Mouse (Mus musculus) layer of hippocampus, adult 11-12 months (tissue): ENCODE results near the gene Olfr1054.
"Not testable (repeated sequence)": the region's sequence is repeated elsewhere in the genome, so short reads cannot be mapped to it uniquely, and the experiment has no call there.

Source experiments
- DNase-seq: peaks from one replicate; pipeline ENCODE4 v3.0.0; 2022; ENCODE audit warnings: low spot score

The Olfr1054 gene

DNA sequence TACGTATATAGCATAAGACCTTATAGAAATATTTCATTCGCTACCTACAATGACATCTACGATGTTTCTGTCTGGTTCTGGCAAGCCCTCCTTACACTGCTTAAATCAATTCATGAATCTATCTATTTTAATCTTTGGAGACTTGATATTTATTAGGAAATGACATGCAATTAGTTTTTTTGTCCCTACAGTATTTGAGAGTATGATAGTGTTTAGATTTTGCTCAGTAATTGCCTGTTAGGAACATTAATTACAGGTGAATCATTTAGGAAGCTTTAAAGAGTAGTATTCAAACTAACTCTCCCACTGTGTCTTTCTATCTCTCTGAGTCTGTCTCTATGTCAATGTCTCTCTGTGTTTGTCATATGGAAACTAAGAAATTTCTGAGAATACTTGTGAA, at the start of gene Olfr1054:
Olfr1054 (minus strand) TSS at position 101 of the 400 bp plus-strand sequence.
- DNase-seq, result no peak

- DNase-seq, result no peak
Measured at GRCm38 (mm10) chr2:86378293-86378692, 43.1 kb upstream of the Olfr1054 start, which contains the start of gene Olfr1057. Gene Olfr1057, minus strand, starts transcription at chr2:86378393.

- DNase-seq, result not testable (repeated sequence)
Measured at GRCm38 (mm10) chr2:86366342-86366741, 31.1 kb upstream of the Olfr1054 start.

DNA sequence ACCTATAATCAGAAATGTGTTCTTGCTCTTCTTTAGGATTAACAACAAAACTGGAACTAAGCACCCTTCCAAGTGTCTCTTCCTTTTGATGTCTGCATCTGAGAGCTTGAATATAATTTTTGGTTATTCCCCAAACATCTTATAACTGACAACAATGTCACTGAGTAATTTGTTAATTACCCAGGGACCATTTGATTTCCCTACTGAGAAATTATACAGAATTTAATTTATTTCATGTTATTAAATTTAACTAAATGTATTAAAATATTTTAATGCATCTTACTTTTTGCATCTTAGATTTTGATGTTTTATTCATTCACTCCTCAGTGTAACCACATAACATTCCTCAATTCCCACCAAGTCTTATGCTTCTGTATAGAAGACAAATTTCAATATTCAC, 27.1 kb upstream of the Olfr1054 start, which contains the start of gene Olfr1056:
Olfr1056 (minus strand) TSS at position 101 of the 400 bp plus-strand sequence.
- DNase-seq, result no peak

- DNase-seq, result peak; percentile 5
Measured at GRCm38 (mm10) chr2:86351751-86352150, 16.5 kb upstream of the Olfr1054 start.

DNA sequence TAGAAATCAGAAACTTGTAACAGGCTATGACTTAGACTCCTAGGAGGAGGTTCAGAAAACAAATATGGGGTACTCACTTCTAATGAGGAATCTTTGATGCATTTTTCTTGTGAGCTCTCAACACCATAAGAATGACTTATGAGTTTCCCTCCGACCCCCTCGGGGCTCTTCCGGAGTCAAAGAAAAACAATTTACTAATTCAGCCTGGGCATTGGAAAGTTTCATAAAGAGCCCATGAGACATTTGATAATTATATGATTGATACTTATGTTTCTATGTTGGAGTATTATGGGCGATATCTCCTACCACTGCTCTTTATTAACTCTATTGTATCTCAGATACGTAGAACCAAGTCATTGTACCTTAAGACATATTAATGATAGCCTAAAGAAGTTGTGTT, 15.0 kb upstream of the Olfr1054 start, which contains the start of gene Olfr1055:
Olfr1055 (minus strand) TSS at position 101 of the 400 bp plus-strand sequence.
- no peak for DNase-seq

GRCm38 (mm10) chr2:86315184-86315583, 20.0 kb downstream of the Olfr1054 start, which contains the start of gene Olfr1053:
Gene Olfr1053, minus strand, starts transcription at chr2:86315284.
- DNase-seq, result no peak

GRCm38 (mm10) chr2:86292155-86292554, 43.1 kb downstream of the Olfr1054 start, which contains the start of gene Olfr1052:
Gene Olfr1052, plus strand, starts transcription at chr2:86292455.
- no peak for DNase-seq
